Mouse (Mus musculus): ENCODE data around the gene Olfr1107.

The Olfr1107 gene
- long read RNA-seq, experiment 1: 0 reads
- long read RNA-seq, experiment 2: 0 reads

DNA sequence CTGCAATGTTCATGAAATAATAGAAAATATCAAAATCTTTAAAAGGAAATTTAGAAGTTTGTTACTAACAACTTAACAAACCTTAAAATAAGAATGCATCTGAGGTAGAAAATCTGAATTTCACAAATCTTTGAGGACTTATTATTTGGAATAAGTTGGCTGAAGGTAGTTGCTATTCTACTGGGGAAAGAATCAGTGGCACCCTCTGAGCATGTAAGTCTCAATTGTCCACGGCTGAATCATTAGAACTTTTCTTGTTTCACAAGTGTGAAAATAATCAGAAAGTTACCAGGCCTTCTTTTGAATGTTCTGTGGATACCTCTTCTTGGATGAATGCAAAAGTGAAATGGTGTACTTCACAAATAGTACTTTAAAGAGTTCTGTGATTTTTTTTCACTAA lies at the start of gene Olfr1107:
Gene Olfr1107, minus strand, starts transcription at position 101 of the 400 bp plus-strand sequence.
- intact Hi-C loops (cut with DNase I): no loop called here

GRCm38 (mm10) chr2:87114467-87114866 lies 38.9 kb upstream of the Olfr1107 start, which contains the start of gene Olfr259:
Gene Olfr259, minus strand, starts transcription at chr2:87114567.
- intact Hi-C loops (cut with DNase I): no loop called here

GRCm38 (mm10) chr2:87095908-87096307 lies 20.3 kb upstream of the Olfr1107 start, which contains the start of gene Olfr1109:
Gene Olfr1109, minus strand, starts transcription at chr2:87096008.
- intact Hi-C loops (cut with DNase I): no loop called here

DNA sequence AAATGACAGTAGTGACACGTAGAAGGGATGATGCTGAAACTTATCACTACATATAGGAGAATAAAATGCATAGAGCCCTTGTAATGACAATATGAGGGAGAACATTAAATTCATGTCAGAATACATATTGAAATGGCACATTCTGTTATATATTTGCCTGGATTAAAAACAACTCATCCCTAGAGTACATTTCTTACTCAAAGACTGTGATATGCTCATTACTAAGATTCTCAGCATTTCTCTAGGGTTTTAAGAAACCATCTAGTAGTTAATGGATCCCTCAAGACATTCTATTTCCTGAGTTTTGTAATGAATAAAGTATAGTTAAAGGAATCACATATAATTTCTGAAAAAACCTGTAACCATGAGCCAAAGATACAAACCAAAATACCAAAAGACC lies 23.4 kb downstream of the Olfr1107 start, which contains the start of gene Olfr1106:
Gene Olfr1106, minus strand, starts transcription at position 101 of the 400 bp plus-strand sequence.
- intact Hi-C loops (cut with DNase I): no loop called here

GRCm38 (mm10) chr2:87036431-87036830 lies 39.2 kb downstream of the Olfr1107 start, which contains the start of gene Olfr1105:
Gene Olfr1105, minus strand, starts transcription at chr2:87036531.
- intact Hi-C loops (cut with DNase I): no loop called here

- intact Hi-C loops (cut with DNase I): no loop called here
Observed at GRCm38 (mm10) chr2:87026980-87027379, 48.6 kb downstream of the Olfr1107 start, which contains the start of gene Olfr1104. Gene Olfr1104, minus strand, starts transcription at chr2:87027080.

Measured in adrenal gland (tissue).